Mouse (Mus musculus): ENCODE results near the gene Epas1. TPM values are rescaled to one million over a fixed set of nuclear protein-coding genes. Genes with fewer than 3 reads are reported as not detected.

The Epas1 gene
- polyA plus RNA-seq, 1 experiment from 2014 or later, result 4.3 TPM

DNA sequence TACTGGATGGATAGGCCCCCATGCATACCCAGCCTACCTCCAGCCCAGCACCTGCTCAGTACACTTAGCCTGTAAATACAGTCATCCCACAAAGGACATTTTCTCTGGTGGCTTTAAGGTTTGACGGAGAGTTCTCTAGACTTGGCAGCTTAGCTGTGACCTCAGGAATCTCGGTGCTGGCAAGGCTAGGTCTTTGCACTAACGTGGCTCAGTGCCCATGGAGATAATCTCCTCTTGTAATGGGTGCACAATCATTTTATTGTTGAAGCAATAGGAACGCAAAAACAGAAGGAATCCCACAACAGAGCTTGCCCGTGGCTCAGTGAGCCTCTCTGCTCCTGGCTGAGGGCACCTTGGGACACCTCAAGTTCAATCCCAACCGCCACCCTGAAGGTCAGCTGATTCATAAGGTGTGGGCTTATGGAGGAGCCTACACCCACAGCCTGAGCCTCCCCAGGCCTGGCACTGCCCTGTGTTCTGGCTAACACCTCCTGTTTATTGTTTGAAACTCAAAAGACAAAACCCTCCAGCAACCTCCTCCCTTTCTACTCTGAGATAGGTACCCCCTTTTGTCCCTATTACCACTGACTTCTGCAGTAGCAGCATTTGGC is 27.3 kb downstream of the Epas1 start:
- 79% methylated on average over 6 of the region's 6 CpGs for WGBS
- H3K27ac ChIP-seq, result no peak overlapping the region
- H3K4me3 ChIP-seq, result no peak overlapping the region
- H3K27me3 ChIP-seq (replicated peaks), result no peaks in the 10 kb centered on the region
- no peaks in the 10 kb centered on the region; the same call in 1 of the 2 replicates for H3K4me1 ChIP-seq
- no peak overlapping the region for H3K9ac ChIP-seq
- H3K4me2 ChIP-seq (replicated peaks), result no peak overlapping the region
- H3K9me3 ChIP-seq, result no peaks in the 10 kb centered on the region
- ATAC-seq (ENCODE audit: low FRiP score, low read depth), result no peak
- H3K36me3 ChIP-seq, result no peaks in the 10 kb centered on the region

DNA sequence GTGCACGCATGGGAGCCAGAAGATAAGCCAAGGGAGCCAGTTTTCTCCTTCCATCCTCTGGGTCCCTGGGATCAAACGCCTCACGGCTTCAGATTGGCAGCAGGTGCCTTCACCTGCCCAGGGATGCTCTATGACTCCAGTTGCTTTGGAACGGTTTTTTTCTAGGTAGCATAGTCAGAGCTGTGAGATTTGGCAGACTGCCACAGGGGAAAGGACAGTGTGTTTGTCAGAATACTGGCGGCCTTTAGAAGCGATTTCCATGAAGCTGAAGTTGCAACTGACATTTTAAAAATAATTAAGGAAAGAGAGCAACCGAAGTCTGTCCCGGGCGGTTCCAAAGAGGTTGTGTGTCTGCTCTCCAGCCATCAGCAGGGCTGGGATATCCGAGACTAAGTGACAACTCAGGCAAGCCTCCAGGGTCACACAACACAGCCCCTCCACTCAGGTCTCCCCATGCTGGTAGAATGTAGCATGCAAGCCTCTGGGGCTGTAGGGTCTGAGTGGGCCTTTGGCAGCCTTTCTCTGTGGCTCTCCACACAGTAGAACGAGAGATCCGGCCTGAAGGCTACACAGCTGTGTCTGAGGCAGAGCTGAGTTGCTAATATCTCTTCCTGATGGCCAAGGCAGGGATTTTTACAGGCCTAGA is 28.4 kb downstream of the Epas1 start:
- ATAC-seq (ENCODE audit: low FRiP score, low read depth), result no peak
- Histone ChIP-seq H3K36me3 (no peaks in the 10 kb centered on the region), H3K4me1 (no peaks in the 10 kb centered on the region; the same call in 1 of the 2 replicates), H3K4me2 (replicated peaks) (no peak overlapping the region), H3K9me3 (no peaks in the 10 kb centered on the region), H3K4me3 (no peak overlapping the region), H3K27me3 (replicated peaks) (no peaks in the 10 kb centered on the region), H3K9ac (no peak overlapping the region), H3K27ac (no peak overlapping the region)
- WGBS, result 87% methylated on average over 12 of the region's 12 CpGs

DNA sequence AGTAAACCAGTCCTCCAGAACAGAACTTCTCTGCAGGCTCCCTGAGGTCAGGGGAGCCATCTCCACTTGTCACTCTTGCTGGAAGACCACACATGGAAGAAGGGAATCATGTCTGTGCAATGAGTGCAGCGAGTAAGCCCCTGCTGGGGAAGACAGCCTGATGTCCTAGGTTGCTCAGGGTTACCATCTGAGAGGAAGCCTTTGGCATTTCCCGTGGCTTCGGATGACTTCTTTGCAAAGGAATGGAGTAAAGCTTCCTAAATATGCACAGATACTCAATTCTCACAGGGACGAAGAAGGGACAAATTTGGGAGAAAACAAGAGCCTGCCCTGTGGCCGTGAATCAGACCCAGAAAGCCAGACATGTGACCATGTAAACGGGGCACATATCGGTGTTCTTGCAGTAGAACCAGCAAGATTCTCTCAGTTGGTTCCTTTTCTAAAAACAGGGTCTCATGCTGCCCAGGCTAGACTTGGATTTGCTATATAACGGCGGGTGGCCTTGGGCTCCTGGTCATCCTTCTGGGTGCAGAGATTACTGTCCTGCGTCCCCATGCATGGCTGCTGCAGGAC is 31.0 kb downstream of the Epas1 start:
- H3K9ac ChIP-seq, result no peak overlapping the region
- no peak overlapping the region for H3K4me2 ChIP-seq (replicated peaks)
- no peak for ATAC-seq (ENCODE audit: low FRiP score, low read depth)
- 76% methylated on average over 10 of the region's 10 CpGs for WGBS
- no peak overlapping the region for H3K27ac ChIP-seq
- H3K4me1 ChIP-seq, result no peaks in the 10 kb centered on the region; the same call in 1 of the 2 replicates
- no peak overlapping the region for H3K4me3 ChIP-seq
- no peaks in the 10 kb centered on the region for H3K36me3 ChIP-seq
- H3K27me3 ChIP-seq (replicated peaks), result no peaks in the 10 kb centered on the region
- H3K9me3 ChIP-seq, result no peaks in the 10 kb centered on the region

DNA sequence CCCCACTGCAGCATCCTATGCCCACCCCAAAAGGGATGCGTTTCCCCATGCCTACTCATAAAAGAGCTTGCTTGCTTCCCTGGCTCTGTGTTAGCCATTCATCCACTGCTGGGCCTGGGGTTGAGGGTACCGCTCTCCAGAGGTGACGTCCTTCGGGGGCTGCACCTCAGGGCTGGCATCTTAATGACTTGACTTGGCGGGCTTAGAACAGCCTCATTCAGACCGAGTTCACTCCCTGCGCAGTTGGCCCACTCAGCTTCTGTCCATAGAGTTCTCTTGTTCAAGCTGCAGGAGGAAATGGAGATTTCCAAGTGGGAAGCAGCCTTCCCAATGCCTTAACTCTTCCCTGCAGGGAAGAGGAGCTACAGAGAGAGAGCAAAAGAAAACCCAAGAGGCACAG is 32.1 kb downstream of the Epas1 start:
- Histone ChIP-seq H3K9me3 (no peaks in the 10 kb centered on the region), H3K27me3 (replicated peaks) (no peaks in the 10 kb centered on the region), H3K4me1 (no peaks in the 10 kb centered on the region; the same call in 1 of the 2 replicates), H3K4me3 (no peak overlapping the region), H3K27ac (no peak overlapping the region), H3K9ac (no peak overlapping the region), H3K4me2 (replicated peaks) (no peak overlapping the region), H3K36me3 (no peaks in the 10 kb centered on the region)
- no peak for ATAC-seq (ENCODE audit: low FRiP score, low read depth)
- WGBS, result 45% methylated on average over 7 of the region's 7 CpGs

DNA sequence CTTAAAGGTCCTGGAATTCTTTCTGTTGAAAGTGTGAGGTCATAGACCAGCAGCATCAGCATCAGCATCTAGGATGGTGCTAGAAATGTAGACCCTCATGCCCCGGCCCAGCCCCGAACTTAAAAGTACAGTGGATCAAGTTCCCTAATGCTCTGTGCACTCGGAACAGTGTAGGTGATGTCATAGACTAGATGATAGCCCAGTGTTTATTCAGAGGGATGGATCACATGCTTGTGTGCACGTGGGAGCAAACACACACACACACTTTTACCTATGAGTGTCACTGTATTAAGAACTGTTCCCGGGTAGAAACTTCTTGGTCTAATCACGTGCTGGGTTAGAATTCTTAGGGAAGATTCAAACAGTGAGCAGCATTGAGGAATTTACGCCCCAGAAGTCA is 33.0 kb downstream of the Epas1 start:
- 80% methylated on average over 7 of the region's 7 CpGs for WGBS
- no peak for ATAC-seq (ENCODE audit: low FRiP score, low read depth)
- Histone ChIP-seq H3K4me1 (no peaks in the 10 kb centered on the region; the same call in 1 of the 2 replicates), H3K36me3 (no peaks in the 10 kb centered on the region), H3K9ac (no peak overlapping the region), H3K4me3 (no peak overlapping the region), H3K4me2 (replicated peaks) (no peak overlapping the region), H3K9me3 (no peaks in the 10 kb centered on the region), H3K27me3 (replicated peaks) (no peaks in the 10 kb centered on the region), H3K27ac (no peak overlapping the region)

DNA sequence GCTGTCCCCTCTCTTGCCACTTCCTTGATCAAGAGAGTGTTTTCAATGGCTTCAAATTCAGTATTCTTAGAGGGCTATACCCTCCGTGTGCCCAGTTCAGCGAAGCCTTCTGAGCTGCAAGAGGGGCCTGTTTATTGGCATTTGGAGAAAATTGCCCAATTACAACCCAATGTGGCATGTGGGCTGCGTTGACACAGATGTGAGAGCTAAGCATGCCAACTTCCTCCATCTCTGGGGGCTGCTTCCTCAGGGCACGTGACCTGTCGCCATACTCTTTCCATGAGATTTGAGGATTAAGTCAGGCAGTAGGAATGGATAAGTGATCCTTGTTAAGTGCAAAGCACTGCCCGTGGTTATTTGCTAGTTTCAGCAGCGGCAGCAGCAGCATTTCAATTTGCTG is 34.3 kb downstream of the Epas1 start:
- ATAC-seq (ENCODE audit: low FRiP score, low read depth), result no peak
- Histone ChIP-seq H3K9ac (no peak overlapping the region), H3K36me3 (no peaks in the 10 kb centered on the region), H3K4me3 (no peak overlapping the region), H3K4me1 (no peaks in the 10 kb centered on the region), H3K27me3 (replicated peaks) (no peaks in the 10 kb centered on the region), H3K9me3 (no peaks in the 10 kb centered on the region), H3K27ac (no peak overlapping the region), H3K4me2 (replicated peaks) (no peak overlapping the region)
- 78% methylated on average over 7 of the region's 7 CpGs for WGBS

DNA sequence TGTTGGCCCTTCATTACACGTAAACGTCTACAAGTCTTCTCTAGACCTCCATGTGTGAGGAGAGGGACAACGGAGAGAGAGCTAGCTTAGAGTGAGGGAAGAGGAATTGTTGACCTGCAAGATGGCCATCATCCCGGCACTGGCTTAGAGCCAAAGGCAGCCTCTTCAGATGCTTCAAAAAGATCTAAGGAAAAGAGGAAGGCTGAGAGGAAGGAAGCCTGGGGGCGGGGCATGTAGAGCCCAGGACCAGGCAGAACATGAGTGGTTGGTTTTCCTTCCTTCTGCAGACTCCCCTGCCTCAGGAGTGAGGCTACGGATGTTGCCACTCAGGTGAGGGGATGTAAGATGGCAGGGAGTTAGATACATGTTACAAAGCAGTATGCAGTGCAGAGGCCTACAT is 34.8 kb downstream of the Epas1 start:
- Histone ChIP-seq H3K36me3 (no peaks in the 10 kb centered on the region), H3K4me1 (no peaks in the 10 kb centered on the region), H3K27me3 (replicated peaks) (no peaks in the 10 kb centered on the region), H3K9me3 (no peaks in the 10 kb centered on the region), H3K4me2 (replicated peaks) (no peak overlapping the region), H3K4me3 (no peak overlapping the region), H3K9ac (no peak overlapping the region), H3K27ac (no peak overlapping the region)
- no peak for ATAC-seq (ENCODE audit: low FRiP score, low read depth)
- WGBS, result 86% methylated on average over 6 of the region's 6 CpGs

DNA sequence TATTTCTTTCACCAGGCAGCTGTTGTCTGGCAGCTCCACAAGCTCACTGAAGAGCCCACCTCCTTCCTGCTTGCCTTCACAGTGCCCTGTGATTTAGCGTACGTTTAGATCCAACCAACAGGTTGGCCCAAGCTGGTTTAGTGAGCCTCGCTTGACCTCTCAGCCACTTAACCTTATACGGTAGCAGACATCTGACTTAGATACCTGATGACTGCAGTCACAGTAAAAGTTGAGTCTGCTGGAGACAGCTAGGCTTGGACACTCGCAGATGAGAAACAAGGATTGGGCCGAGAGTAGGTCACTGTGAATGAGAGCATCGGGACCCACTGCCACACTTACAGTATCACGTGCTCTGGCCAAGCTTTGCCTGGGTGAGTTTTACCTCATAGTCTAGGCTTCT is 38.4 kb downstream of the Epas1 start:
- H3K27me3 ChIP-seq (replicated peaks), result no peaks in the 10 kb centered on the region
- ATAC-seq (ENCODE audit: low FRiP score, low read depth), result no peak
- 91% methylated on average over 8 of the region's 8 CpGs for WGBS

DNA sequence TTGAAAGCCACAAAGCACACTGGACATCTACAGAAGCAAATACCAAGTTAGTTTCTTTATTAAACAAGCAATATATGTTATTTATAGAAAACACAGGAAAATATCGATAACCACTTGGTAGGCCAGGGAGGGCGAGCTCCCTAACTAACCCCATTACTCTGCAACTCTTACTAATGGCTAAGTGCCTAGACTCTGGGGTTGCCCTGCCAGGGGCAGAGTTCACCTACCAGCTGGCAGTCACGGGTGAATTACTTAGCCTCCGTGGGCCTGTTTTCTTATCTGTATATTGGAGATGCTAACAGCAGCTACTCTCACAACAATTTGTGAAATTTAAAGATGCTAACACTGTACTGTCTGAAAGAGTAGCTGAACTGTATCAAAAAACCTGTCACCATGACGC is 42.3 kb downstream of the Epas1 start:
- 84% methylated on average over 5 of the region's 5 CpGs for WGBS
- no peak overlapping the region for H3K4me2 ChIP-seq (replicated peaks)
- H3K36me3 ChIP-seq, result no peaks in the 10 kb centered on the region
- H3K27ac ChIP-seq, result no peak overlapping the region
- no peaks in the 10 kb centered on the region for H3K27me3 ChIP-seq (replicated peaks)
- H3K9me3 ChIP-seq, result no peaks in the 10 kb centered on the region
- H3K4me3 ChIP-seq, result no peak overlapping the region
- no peaks in the 10 kb centered on the region for H3K4me1 ChIP-seq
- no peak for ATAC-seq (ENCODE audit: low FRiP score, low read depth)
- H3K9ac ChIP-seq, result no peak overlapping the region

More for the DNA sequence above, 38.4 kb downstream of the Epas1 start:
- Histone ChIP-seq H3K27ac (no peak overlapping the region), H3K9me3 (no peaks in the 10 kb centered on the region), H3K9ac (no peak overlapping the region), H3K4me2 (replicated peaks) (no peak overlapping the region), H3K36me3 (no peaks in the 10 kb centered on the region), H3K4me1 (no peaks in the 10 kb centered on the region), H3K4me3 (no peak overlapping the region)

DNA sequence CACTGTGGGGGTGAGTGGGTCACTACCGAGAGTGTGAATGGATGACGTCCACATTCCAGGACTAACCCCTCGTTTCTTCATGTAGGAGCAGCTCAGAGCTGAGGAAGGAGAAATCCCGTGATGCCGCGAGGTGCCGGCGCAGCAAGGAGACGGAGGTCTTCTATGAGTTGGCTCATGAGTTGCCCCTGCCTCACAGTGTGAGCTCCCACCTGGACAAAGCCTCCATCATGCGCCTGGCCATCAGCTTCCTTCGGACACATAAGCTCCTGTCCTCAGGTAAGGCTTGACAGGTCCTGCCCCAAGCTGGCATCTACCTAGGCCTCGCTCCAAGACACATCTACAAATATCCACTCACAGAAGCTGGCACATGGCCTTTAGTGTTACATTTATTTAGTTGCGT is 43.5 kb downstream of the Epas1 start:
- Histone ChIP-seq H3K4me3 (no peak overlapping the region), H3K9ac (no peak overlapping the region), H3K36me3 (no peaks in the 10 kb centered on the region), H3K4me2 (replicated peaks) (no peak overlapping the region), H3K4me1 (no peaks in the 10 kb centered on the region), H3K27ac (no peak overlapping the region), H3K9me3 (no peaks in the 10 kb centered on the region), H3K27me3 (replicated peaks) (no peaks in the 10 kb centered on the region)
- no peak for ATAC-seq (ENCODE audit: low FRiP score, low read depth)
- WGBS, result 90% methylated on average over 13 of the region's 13 CpGs

DNA sequence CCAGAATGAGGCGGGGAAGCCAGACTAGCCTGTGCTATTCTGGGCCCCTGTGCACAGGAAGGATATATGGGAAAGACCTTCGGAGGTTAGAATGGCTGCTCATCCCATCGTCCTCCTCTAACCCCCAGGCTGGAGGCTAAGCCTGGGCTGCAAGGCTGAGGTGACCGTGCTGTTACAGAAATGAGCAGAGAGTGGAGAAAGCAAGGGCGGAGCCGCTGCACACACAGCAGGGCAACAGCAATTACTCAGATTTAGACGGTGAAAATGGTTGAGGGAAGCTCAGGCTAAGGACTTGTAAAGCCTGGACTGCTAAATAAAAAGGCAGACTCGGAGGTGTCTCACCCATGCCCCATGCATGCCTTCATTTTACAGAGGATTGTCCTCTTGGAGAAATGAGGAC is 45.0 kb downstream of the Epas1 start:
- Histone ChIP-seq H3K27ac (no peak overlapping the region), H3K9ac (no peak overlapping the region), H3K4me1 (no peaks in the 10 kb centered on the region), H3K9me3 (no peaks in the 10 kb centered on the region), H3K4me3 (no peak overlapping the region), H3K36me3 (no peaks in the 10 kb centered on the region), H3K27me3 (replicated peaks) (no peaks in the 10 kb centered on the region), H3K4me2 (replicated peaks) (no peak overlapping the region)
- ATAC-seq (ENCODE audit: low FRiP score, low read depth), result no peak
- WGBS, result 55% methylated on average over 8 of the region's 8 CpGs

DNA sequence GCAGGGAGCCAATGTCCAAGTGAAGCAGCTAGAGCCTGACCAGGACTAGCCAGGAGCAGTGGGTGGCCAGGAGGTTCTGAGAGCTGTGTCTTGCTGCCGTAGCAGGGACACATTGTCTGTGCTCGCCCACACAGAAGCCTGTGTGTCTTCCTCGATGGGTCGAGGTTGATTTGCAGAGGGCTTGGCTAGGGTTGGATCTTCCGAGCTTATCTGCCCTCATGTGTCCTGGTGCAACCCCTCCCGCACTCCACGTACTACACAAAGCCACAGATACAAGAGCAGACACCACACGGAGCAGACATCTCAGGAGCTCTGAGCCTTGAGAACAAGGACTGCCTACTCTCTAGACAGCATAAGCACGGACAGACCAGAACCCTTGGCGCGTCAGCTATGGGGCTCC is 45.5 kb downstream of the Epas1 start:
- no peak overlapping the region for H3K4me2 ChIP-seq (replicated peaks)
- H3K27me3 ChIP-seq (replicated peaks), result no peaks in the 10 kb centered on the region
- H3K4me1 ChIP-seq, result no peaks in the 10 kb centered on the region
- no peak overlapping the region for H3K9ac ChIP-seq
- no peak overlapping the region for H3K4me3 ChIP-seq
- no peak for ATAC-seq (ENCODE audit: low FRiP score, low read depth)
- H3K9me3 ChIP-seq, result no peaks in the 10 kb centered on the region
- H3K36me3 ChIP-seq, result no peaks in the 10 kb centered on the region
- 79% methylated on average over 11 of the region's 11 CpGs for WGBS
- H3K27ac ChIP-seq, result no peak overlapping the region

DNA sequence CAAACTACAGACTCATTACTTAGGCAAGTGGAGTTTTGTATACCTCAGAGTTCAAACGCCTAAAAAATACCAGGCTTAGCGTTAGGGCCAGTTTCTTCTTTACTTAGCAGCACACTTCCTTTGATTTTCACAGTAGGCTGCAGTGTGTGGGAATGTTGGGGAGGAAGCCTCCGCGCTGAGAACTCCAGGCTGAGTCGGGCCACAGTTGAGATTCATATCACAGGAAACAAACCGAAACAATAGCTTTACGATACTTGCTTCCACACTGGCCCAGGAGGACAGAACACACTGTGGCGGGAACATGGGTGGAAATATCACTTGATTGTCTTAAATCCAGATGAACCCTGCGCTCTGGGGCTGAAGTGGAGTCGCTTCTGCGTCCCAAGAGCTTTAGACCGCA is 47.0 kb downstream of the Epas1 start:
- ATAC-seq (ENCODE audit: low FRiP score, low read depth), result no peak
- no peak overlapping the region for H3K27ac ChIP-seq
- no peaks in the 10 kb centered on the region for H3K36me3 ChIP-seq
- no peaks in the 10 kb centered on the region for H3K9me3 ChIP-seq
- no peaks in the 10 kb centered on the region for H3K4me1 ChIP-seq
- no peaks in the 10 kb centered on the region for H3K27me3 ChIP-seq (replicated peaks)
- no peak overlapping the region for H3K4me2 ChIP-seq (replicated peaks)
- no peak overlapping the region for H3K9ac ChIP-seq
- no peak overlapping the region for H3K4me3 ChIP-seq
- WGBS, result 76% methylated on average over 12 of the region's 12 CpGs

Data from neural tube, embryonic 12.5 days (tissue).